In genomic region chr2:80567411-80567810, GRCm38 (mm10) we compare ENCODE assay signal across 19 mouse cellular contexts. TPM values are rescaled to one million over a fixed set of nuclear protein-coding genes. Genes with fewer than 3 reads are reported as not detected.
DNase-seq lines count a peak whose midpoint lies in the region; ATAC-seq lines count a peak whose summit lies in the region.
"Had no signal": no experiment of that assay in that cellular context is flagged by ENCODE, and none has a peak within 500 bp of the region (broad histone marks: within the 10 kb centered on the region; RNA-seq: fewer than 3 reads in every experiment).

No protein-coding gene starts in this region.

- H3K9ac ChIP-seq in neural tube, embryonic 15.5 days (replicated peaks) = no peak overlapping the region
- H3K9ac ChIP-seq: forebrain, embryonic 13.5 days; forebrain, postnatal 0 days; heart, embryonic 15.5 days; hindbrain, embryonic 13.5 days had no signal

- ATAC-seq in neural tube, embryonic 15.5 days (ENCODE audit: low FRiP score) = 0 out of 2 replicates have a peak, but pooled peaks have one; percentile 45
- ATAC-seq: forebrain, embryonic 13.5 days; forebrain, postnatal 0 days; hindbrain, postnatal 0 days had no signal

- H3K4me1 ChIP-seq in neural tube, embryonic 15.5 days = 0 out of 2 replicates have a peak, but pooled peaks cover 2% of the 10 kb centered on the region
- no peaks in the 10 kb centered on the region for H3K4me1 ChIP-seq in limb, embryonic 10.5 days
- H3K4me1 ChIP-seq: embryonic facial prominence, embryonic 10.5 days; hindbrain, embryonic 13.5 days had no signal

- H3K9me3 ChIP-seq in neural tube, embryonic 15.5 days (replicated peaks) = no peaks in the 10 kb centered on the region
- no peaks in the 10 kb centered on the region for H3K9me3 ChIP-seq in limb, embryonic 10.5 days (replicated peaks)
- H3K9me3 ChIP-seq: embryonic facial prominence, embryonic 10.5 days; forebrain, embryonic 13.5 days; heart, embryonic 15.5 days; hindbrain, embryonic 13.5 days had no signal

- DNase-seq in cerebellum, adult 18-20 months = peak; percentile 42 to 50
- no peak for DNase-seq in cerebellum, adult 11-12 months
- no peak for DNase-seq in neural tube, embryonic 10.5 days (ENCODE audit: extremely low spot score, low spot score)
- peak; percentile 37 to 54 for DNase-seq in cerebellum, postnatal 14 days
- no peak for DNase-seq in limb, embryonic 10.5 days (ENCODE audit: low spot score)
- DNase-seq in layer of hippocampus, adult 18-20 months (ENCODE audit: low spot score in 2 of 2) = no peak
- DNase-seq: adrenal gland, postnatal 10 days; forebrain, postnatal 0 days; gastrocnemius, postnatal 36 days; heart, adult 18-20 months; heart, postnatal 14 days; kidney, adult 11 months had no signal

- H3K36me3 ChIP-seq in neural tube, embryonic 15.5 days = no peaks in the 10 kb centered on the region
- peaks cover 11% of the 10 kb centered on the region for H3K36me3 ChIP-seq in limb, embryonic 10.5 days
- H3K36me3 ChIP-seq: heart, embryonic 15.5 days; hindbrain, embryonic 13.5 days had no signal

- WGBS in neural tube, embryonic 15.5 days = 83% methylated on average over 4 of the region's 4 CpGs
- 93% methylated on average over 4 of the region's 4 CpGs for WGBS in limb, embryonic 10.5 days

- H3K4me2 ChIP-seq in neural tube, embryonic 15.5 days = no peak overlapping the region
- H3K4me2 ChIP-seq: forebrain, embryonic 13.5 days; heart, embryonic 11.5 days; heart, embryonic 15.5 days; hindbrain, embryonic 13.5 days had no signal

- no peak overlapping the region for H3K27ac ChIP-seq in neural tube, embryonic 15.5 days (replicated peaks)
- H3K27ac ChIP-seq in limb, embryonic 10.5 days = no peak overlapping the region
- H3K27ac ChIP-seq: embryonic facial prominence, embryonic 10.5 days; forebrain, embryonic 13.5 days; heart, embryonic 15.5 days; hindbrain, embryonic 13.5 days; hindbrain, postnatal 0 days had no signal

- no peak overlapping the region for H3K4me3 ChIP-seq in neural tube, embryonic 15.5 days (replicated peaks)
- H3K4me3 ChIP-seq in limb, embryonic 10.5 days = no peak overlapping the region
- H3K4me3 ChIP-seq: embryonic facial prominence, embryonic 10.5 days; forebrain, embryonic 13.5 days; heart, embryonic 15.5 days; hindbrain, embryonic 13.5 days had no signal

- H3K27me3 ChIP-seq in neural tube, embryonic 15.5 days (replicated peaks) = no peaks in the 10 kb centered on the region
- H3K27me3 ChIP-seq in limb, embryonic 10.5 days (ENCODE audit: low read depth, poor library complexity, severe bottlenecking) = no peaks in the 10 kb centered on the region
- H3K27me3 ChIP-seq: forebrain, embryonic 13.5 days; heart, embryonic 15.5 days; hindbrain, embryonic 13.5 days had no signal

RNA-seq across cellular contexts. Expression of gene Nckap1, which starts 13.8 kb away (rescaled TPM):
- polyA plus RNA-seq in neural tube, embryonic 15.5 days (2015; fragmentation: Nextera tagmentation; extraction: Ambion mirVana) = 86.3 and 97.5 TPM in 2 replicates
- 66.5 and 73.3 TPM in 2 replicates for polyA plus RNA-seq in limb, embryonic 10.5 days (2016; fragmentation: Nextera tagmentation; extraction: Ambion mirVana)
- total RNA-seq in layer of hippocampus, adult 18-20 months (2021) = 100 to 1,000 TPM; 508 to 535 TPM

RNA-seq across cellular contexts. Expression of gene Dusp19, which starts 49.4 kb away (rescaled TPM):
- 14.8 and 16.2 TPM in 2 replicates for polyA plus RNA-seq in neural tube, embryonic 15.5 days (2015; fragmentation: Nextera tagmentation; extraction: Ambion mirVana)
- 13.2 and 14.1 TPM in 2 replicates for polyA plus RNA-seq in limb, embryonic 10.5 days (2016; fragmentation: Nextera tagmentation; extraction: Ambion mirVana)
- 10 to 100 TPM; 27.5 to 29.0 TPM for total RNA-seq in layer of hippocampus, adult 18-20 months (2021)

RNA-seq across cellular contexts. Expression of gene Nup35, which starts 49.6 kb away (rescaled TPM):
- 49.3 and 54.1 TPM in 2 replicates for polyA plus RNA-seq in neural tube, embryonic 15.5 days (2015; fragmentation: Nextera tagmentation; extraction: Ambion mirVana)
- polyA plus RNA-seq in limb, embryonic 10.5 days (2016; fragmentation: Nextera tagmentation; extraction: Ambion mirVana) = 67.2 and 71.2 TPM in 2 replicates
- 10 to 100 TPM; 16.1 to 18.2 TPM for total RNA-seq in layer of hippocampus, adult 18-20 months (2021)

Comparison
In these comparisons a context has a peak if more than half of its experiments do, and no peak if none do; other contexts are left out.
1. DNase-seq: peak in cerebellum, adult 18-20 months (2 of 2) and cerebellum, postnatal 14 days (2 of 2); none in cerebellum, adult 11-12 months (single experiment), neural tube, embryonic 10.5 days (single experiment), limb, embryonic 10.5 days (single experiment) and layer of hippocampus, adult 18-20 months (0 of 2).